Mouse (Mus musculus): Measurements from ENCODE around the gene Nadsyn1. TPM values are rescaled to one million over a fixed set of nuclear protein-coding genes. Genes with fewer than 3 reads are reported as not detected.

Gene Nadsyn1
- polyA plus RNA-seq (2012; rRNA removed) = 44.2 and 65.4 TPM in 2 replicates

GRCm38 (mm10) chr7:143822375-143823265, at the start of gene Nadsyn1, which contains the start of gene Dhcr7:
Gene Nadsyn1, minus strand, starts transcription at chr7:143822849.
Gene Dhcr7, plus strand, starts transcription at chr7:143823145.
- under 1% methylated on average over 40 of the region's 40 CpGs for WGBS

GRCm38 (mm10) chr7:143868874-143869273, 46.2 kb upstream of the Nadsyn1 start:
- WGBS = 81% methylated on average over 4 of the region's 4 CpGs

More at GRCm38 (mm10) chr7:143822375-143823265, at the start of gene Nadsyn1, which contains the start of gene Dhcr7:
- DNase-seq (ENCODE audit: low read depth, low spot score) = peak; percentile 88

GRCm38 (mm10) chr7:143866538-143866937, 43.9 kb upstream of the Nadsyn1 start, which contains the start of gene Gm498:
Gene Gm498, plus strand, starts transcription at chr7:143866838.
- WGBS = 79% methylated on average over 2 of the region's 2 CpGs

More at GRCm38 (mm10) chr7:143868874-143869273, 46.2 kb upstream of the Nadsyn1 start:
- no peak for DNase-seq (ENCODE audit: low read depth, low spot score)

GRCm38 (mm10) chr7:143848768-143849482, 26.3 kb upstream of the Nadsyn1 start:
- WGBS = 39% methylated on average over 7 of the region's 8 CpGs
- peak; percentile 82 for DNase-seq (ENCODE audit: low read depth, low spot score)

More at GRCm38 (mm10) chr7:143866538-143866937, 43.9 kb upstream of the Nadsyn1 start, which contains the start of gene Gm498:
- DNase-seq (ENCODE audit: low read depth, low spot score) = no peak

- WGBS = 65% methylated on average over 5 of the region's 5 CpGs
- no peak for DNase-seq (ENCODE audit: low read depth, low spot score)
These were observed 25.6 kb upstream of the Nadsyn1 start for GRCm38 (mm10) chr7:143848127-143848767.

- WGBS = 97% methylated on average over 8 of the region's 8 CpGs
- DNase-seq (ENCODE audit: low read depth, low spot score) = no peak
These were observed 18.7 kb upstream of the Nadsyn1 start for GRCm38 (mm10) chr7:143841301-143841700.

DNA sequence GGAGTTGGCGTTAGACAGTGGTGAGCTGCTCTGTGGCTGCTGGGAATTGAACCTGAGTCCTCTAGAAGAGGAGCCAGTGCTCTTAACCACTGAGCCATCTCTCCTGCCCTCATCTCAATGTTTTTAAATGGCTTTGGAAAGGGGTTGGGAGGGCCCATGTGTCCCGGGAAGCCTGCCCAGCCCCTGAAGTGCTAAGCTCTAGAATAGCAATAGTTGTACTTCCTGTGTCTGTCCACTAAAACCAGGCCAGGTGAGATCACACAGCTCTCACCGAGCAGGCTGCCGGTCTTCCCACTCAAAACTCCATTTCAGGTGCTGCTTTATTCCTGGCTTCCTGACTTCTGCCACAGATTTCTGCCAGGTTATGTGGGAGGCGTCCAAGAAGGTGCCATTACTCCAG, 17.5 kb upstream of the Nadsyn1 start:
- WGBS = 86% methylated on average over 5 of the region's 5 CpGs
- DNase-seq (ENCODE audit: low read depth, low spot score) = no peak

GRCm38 (mm10) chr7:143837705-143838358, 15.2 kb upstream of the Nadsyn1 start:
- DNase-seq (ENCODE audit: low read depth, low spot score) = no peak

DNA sequence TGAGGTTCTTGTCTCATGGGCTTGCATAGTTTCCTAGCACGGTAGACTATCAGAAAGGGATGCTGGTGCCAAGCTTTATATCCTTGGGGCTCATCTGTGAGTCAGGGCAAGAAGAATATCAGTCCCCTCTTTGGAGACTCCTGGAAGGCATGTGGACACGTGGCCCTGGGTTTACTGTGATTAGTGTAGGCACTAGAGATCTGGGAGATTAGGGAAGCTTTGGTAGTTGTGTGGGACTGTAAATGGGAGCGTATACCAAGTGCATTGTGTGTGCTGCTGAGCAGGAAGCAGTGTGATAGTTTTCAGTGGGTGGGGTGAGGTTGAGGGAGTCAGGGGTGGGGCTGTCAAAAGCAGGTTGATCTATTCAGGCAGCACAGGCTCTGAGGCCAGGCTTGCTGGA, 12.3 kb upstream of the Nadsyn1 start:
- DNase-seq (ENCODE audit: low read depth, low spot score) = no peak
- WGBS = 25% methylated on average over 3 of the region's 3 CpGs

More at GRCm38 (mm10) chr7:143837705-143838358, 15.2 kb upstream of the Nadsyn1 start:
- 70% methylated on average over 3 of the region's 3 CpGs for WGBS

GRCm38 (mm10) chr7:143834316-143834715, 11.7 kb upstream of the Nadsyn1 start:
- DNase-seq (ENCODE audit: low read depth, low spot score) = no peak
- WGBS = 67% methylated on average over 2 of the region's 2 CpGs

GRCm38 (mm10) chr7:143833581-143834190, 11.0 kb upstream of the Nadsyn1 start:
- no peak for DNase-seq (ENCODE audit: low read depth, low spot score)
- 76% methylated on average over 6 of the region's 6 CpGs for WGBS

- WGBS = 85% methylated on average over 2 of the region's 2 CpGs
- no peak for DNase-seq (ENCODE audit: low read depth, low spot score)
These were observed 10.0 kb upstream of the Nadsyn1 start for GRCm38 (mm10) chr7:143832611-143833010.

- DNase-seq (ENCODE audit: low read depth, low spot score) = no peak
- 40% methylated on average over 8 of the region's 8 CpGs for WGBS
These were observed 9.5 kb upstream of the Nadsyn1 start for GRCm38 (mm10) chr7:143832196-143832595.

DNA sequence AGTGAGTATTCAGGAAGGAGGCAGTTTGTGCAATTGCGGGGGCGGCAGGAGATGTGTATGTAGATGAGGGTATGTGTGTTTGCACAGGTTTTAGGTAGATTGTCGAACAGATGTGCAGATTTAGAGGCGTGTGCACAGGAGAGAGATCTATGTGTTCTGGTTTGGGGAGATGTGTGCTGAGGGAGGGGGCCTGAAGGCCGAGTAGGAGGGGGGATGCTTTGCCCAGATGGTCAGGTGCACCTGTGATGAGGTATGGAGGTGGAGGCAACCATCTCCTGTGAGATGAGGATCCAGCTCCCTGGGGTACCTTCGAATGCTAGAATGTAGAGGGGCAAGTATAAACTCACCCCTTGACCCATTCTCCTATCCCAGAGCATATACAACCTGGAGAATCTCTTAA, 7.8 kb upstream of the Nadsyn1 start:
- 2% methylated on average over 6 of the region's 6 CpGs for WGBS
- no peak for DNase-seq (ENCODE audit: low read depth, low spot score)

DNA sequence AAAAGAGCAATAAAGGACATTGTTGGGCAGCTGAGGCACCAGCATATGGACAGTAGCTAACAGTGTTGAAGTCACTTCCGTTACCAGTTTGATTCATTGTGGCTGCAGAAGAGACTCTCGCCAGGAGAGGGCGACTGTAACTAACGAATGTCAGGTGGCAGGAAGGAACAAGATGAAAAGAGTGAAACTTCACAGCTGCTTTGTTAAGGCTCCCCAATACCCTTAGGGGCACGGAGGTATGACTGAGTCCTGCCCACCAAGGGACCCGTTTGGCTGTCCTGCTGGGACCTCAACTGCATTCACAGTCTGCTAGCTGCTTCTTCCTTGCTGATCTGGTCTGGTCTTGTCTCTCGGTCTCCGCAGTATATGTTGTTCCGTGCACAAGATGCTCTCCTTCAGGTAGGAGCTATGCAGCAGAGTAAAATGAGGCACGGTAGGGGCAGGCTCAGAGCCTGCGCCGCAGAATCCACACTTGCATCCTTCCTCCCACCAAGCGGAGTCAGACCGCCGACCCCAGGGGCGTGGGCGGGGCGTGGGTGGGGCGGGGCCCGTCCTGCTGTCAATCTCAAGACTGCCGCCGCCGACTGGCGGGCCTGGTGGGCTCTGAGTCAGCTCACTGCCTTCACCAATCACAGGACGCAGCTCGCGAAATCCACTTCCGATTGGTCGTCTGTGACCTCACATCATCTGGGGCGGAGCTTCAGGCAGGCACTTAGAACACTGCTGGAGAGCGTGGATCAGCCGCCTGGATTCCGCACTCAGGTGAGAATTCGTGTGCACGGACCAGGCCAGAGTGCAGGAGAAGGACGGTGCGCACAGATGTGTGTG, 7.1 kb upstream of the Nadsyn1 start:
- WGBS = under 1% methylated on average over 37 of the region's 37 CpGs

GRCm38 (mm10) chr7:143826985-143827384, 4.3 kb upstream of the Nadsyn1 start:
- 91% methylated on average over 2 of the region's 2 CpGs for WGBS
- no peak for DNase-seq (ENCODE audit: low read depth, low spot score)

More for the DNA sequence above, 7.1 kb upstream of the Nadsyn1 start:
- DNase-seq (ENCODE audit: low read depth, low spot score) = peak; percentile 98

GRCm38 (mm10) chr7:143823266-143823605, 587 bp upstream of the Nadsyn1 start:
- no peak for DNase-seq (ENCODE audit: low read depth, low spot score)
- 64% methylated on average over 4 of the region's 4 CpGs for WGBS

DNA sequence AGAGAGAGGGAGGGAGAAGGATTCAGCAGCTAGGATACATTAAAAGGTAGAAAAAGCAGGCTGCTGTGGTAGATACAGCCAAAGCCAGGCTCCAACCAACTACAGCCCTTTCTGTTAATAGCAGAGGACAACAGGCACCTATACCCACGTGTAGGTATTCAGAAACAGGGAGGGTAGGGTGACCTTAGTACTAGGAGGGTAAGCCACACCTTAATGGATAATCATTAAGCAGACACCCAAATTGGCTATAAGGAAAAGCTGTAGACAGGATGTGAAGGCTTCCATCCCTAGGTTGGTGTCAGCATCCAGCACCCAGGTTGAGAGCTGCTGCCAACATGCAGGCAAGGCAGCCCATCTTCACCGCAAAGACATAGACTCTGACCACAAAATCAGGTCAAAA, 1.4 kb downstream of the Nadsyn1 start:
- 58% methylated on average over 2 of the region's 2 CpGs for WGBS

More for the DNA sequence above, 1.4 kb downstream of the Nadsyn1 start:
- DNase-seq (ENCODE audit: low read depth, low spot score) = no peak

All from large intestine, adult 2 months (tissue).